Mouse (Mus musculus) heart, postnatal 14 days (tissue): ENCODE measurements around the gene Urm1. TPM values are rescaled to one million over a fixed set of nuclear protein-coding genes. Genes with fewer than 3 reads are reported as not detected.

ENCODE experiments used
- DNase-seq, 2 experiments: peaks; one replicate each; pipeline ENCODE4 v3.0.0; 2021 to 2022
- intact Hi-C: fragments of 180-260 bp; cut with DNase I; formaldehyde crosslinking; loops from one replicate; pipeline ENCODE4 v1.15.1; 2025
- total RNA-seq, 2 experiments: library from RNA; stranded (reverse); gene quantifications; 2 replicates each; pipeline ENCODE4 v1.2.3; 2021

The Urm1 gene
- total RNA-seq, 2 experiments from 2014 or later = 30.4 to 31.7 TPM

DNA sequence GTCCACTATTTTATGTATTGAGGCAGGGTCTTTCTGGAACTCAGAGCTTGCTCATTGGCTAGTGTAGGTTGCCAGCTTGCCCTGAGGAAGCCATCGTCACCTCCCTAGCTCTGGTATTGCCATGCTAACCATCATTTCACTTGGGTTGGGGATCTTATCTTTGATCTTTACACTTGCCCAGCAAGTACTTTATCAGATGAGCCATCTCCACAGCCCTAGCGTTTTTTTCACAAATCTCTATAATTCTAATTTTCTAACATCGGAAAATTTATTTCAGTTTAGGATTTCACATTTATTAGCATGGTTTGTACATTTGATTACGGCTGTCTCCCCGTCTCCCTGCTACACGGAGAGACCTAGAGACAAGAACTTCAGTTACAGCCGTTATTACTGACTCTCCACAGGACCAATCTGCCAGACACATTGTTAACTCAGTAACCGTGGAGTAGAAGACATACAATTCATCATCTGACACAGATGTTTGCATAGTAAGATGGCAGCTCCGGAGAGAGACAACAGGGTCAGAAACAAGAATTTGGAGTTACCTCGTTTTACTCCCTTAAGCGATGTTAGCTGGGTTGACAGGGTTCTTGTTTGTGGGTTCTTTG, 6.5 kb downstream of the Urm1 start:
- intact Hi-C loops = no loop called here
- DNase-seq = no peak

- peak; percentile 92 to 95 for DNase-seq
- intact Hi-C loops = no loop called here
Observed at GRCm38 (mm10) chr2:29826926-29827708, 7.2 kb downstream of the Urm1 start.

DNA sequence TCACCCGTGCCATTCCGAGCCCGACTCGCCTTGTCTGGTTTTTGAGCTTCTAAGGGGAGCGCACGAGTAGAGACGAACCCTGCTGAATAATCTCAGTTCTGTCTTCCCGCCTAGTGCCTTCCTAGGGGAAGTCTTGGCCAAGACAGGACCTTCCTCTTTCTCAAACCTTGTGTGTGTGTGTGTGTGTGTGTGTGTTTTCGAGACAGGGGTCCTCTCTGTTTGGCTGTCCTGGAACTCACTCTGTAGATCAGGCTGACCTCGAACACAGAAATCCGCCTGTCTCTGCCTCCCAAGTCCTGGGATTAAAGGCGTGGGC, 7.8 kb downstream of the Urm1 start:
- DNase-seq = no peak
- intact Hi-C loops = no loop called here

GRCm38 (mm10) chr2:29831106-29831505, 11.2 kb downstream of the Urm1 start:
- no peak for DNase-seq
- intact Hi-C loops = no loop called here

DNA sequence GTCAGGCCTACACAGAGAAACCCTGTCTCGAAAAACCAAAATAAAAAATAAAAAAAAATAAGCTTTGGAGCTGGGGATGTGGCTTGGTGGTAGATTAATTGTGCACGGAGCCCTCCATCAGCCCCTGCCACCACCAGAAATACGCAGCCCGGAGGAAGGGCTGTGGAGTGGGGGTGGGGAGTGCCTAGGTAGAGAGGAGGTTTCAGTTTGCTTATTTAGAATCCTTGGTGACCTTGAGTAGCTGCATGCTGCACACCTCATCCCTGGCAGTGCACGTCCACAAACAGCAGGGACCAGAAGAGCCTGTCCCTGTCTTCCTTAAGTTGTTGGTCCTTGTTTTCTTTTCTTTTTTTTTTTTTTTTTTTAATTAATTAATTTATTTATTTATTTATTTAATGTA, 13.9 kb downstream of the Urm1 start:
- no peak for DNase-seq
- intact Hi-C loops = no loop called here

GRCm38 (mm10) chr2:29835391-29835899, 15.6 kb downstream of the Urm1 start:
- no peak for DNase-seq

DNA sequence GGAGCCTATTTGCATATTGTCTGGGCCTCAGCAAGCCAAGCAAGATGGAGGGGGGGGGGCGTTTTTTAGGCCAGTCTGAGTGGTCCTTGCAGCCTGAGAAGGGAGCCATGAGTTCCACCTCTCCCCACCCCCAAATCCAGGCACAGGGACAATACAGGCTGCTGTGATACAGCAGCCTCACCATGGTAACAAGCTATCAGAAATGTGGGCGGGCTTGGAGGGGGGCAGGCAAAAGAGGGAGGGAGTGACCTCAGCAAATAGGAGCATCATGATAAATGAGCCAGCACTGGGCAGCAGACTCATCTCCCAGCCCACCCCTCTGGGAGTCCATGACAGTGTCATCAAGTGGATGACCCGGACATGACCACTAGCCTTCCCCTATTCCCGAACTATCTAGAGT, 19.6 kb downstream of the Urm1 start:
- no peak for DNase-seq
- intact Hi-C loops = no loop called here

More at GRCm38 (mm10) chr2:29835391-29835899, 15.6 kb downstream of the Urm1 start:
- intact Hi-C loops = no loop called here

GRCm38 (mm10) chr2:29843231-29844105, 23.6 kb downstream of the Urm1 start:
- DNase-seq = no peak
- intact Hi-C loops = no loop called here

GRCm38 (mm10) chr2:29844115-29844514, 24.2 kb downstream of the Urm1 start:
- intact Hi-C loops = no loop called here
- no peak for DNase-seq

- intact Hi-C loops = no loop called here
- DNase-seq = no peak
Observed at GRCm38 (mm10) chr2:29844661-29845060, 24.8 kb downstream of the Urm1 start.

DNA sequence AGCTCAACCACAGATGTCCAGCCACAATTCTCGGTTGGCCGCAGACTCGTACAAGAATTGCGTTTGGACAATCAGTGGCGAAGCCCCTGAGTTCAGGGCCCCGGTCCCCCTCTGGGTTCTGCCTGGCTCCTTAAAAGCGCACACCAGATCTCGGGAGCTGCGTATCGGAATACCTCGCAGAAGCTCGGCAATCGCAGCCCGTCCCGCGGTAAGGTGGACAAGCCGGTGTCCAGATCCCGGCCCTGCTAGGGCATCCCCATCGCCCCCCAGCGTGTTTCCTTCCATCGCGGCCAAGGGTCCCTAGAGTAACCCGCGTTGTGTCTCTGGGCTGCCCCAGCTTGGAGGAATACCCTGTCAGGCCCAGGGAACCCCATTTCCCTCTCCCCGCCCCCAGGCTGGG, 25.8 kb downstream of the Urm1 start:
- intact Hi-C loops = no loop called here
- DNase-seq = no peak

DNA sequence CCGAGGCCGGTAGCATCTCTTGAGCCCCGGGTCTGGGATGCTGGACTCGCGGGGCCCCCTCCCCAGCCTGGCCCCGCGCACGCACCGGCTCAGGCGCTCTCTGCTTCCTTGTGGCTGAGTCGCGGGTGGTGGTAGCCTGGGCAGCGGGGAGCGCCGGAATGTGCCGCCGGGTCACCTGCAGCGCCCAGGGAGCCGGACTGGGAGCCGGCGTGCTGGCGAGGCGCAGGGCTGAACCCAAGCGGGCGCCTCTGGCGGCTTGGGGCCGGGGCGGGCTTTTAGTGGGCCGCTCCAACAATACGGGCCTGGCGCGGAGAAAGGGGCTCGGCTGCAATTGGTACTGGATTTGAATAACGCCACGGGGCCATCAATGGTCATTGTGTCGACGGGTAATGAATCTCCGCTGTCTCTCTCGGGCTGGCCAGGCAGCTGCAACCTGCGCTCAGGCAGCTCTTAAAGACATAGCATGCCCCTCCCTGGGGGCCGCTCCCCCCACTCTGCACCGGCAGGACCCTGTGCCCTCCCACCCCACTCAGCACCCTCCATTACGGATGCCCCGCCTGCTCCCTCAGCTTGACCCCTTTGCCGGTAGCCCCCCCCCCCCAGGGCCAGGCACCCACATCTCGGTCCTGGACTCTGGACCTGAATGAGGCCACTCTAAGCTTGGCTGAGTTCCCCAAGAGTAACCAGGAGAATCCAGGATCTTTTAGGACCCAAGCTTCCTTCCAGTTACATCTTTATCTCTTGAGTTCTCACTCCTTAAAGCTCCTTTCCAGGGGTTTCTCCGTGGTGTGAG, 26.4 kb downstream of the Urm1 start:
- no peak for DNase-seq
- intact Hi-C loops = no loop called here

GRCm38 (mm10) chr2:29846911-29847310, 27.0 kb downstream of the Urm1 start:
- intact Hi-C loops = no loop called here
- DNase-seq = no peak

DNA sequence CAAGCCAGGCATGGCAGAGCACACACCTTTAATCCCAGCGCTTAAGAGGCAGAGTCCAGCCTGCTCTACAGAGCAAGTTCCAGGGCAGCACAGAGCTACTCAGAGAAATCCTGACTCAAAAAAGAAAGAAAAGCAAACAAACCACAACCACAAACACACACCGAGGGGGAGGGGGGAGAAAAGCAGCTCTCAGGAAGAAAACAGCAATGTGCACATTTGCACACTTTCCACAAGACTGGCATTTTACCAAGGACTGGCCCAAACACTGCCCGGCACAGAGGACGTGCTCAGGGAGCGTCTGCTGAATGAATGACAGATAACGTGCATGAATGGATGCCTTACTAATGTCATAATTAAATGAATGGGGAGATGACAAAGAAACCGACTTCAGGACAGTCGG, 29.2 kb downstream of the Urm1 start:
- DNase-seq = no peak
- intact Hi-C loops = no loop called here

- no peak for DNase-seq
- intact Hi-C loops = no loop called here
Observed at GRCm38 (mm10) chr2:29849841-29850480, 30.1 kb downstream of the Urm1 start.

- intact Hi-C loops = no loop called here
Observed at GRCm38 (mm10) chr2:29852957-29853485, 33.1 kb downstream of the Urm1 start.

GRCm38 (mm10) chr2:29853736-29854135, 33.9 kb downstream of the Urm1 start:
- intact Hi-C loops = no loop called here
- no peak for DNase-seq

More at GRCm38 (mm10) chr2:29852957-29853485, 33.1 kb downstream of the Urm1 start:
- no peak for DNase-seq

- DNase-seq = no peak
- intact Hi-C loops = loop anchor here (5.0 kb wide), 1 partner anchor 88 kb away; no protein-coding TSS in a partner anchor
Observed at GRCm38 (mm10) chr2:29855585-29856210, 35.8 kb downstream of the Urm1 start.
